19 mouse cellular contexts compared by ENCODE assay signal in the genomic region with DNA sequence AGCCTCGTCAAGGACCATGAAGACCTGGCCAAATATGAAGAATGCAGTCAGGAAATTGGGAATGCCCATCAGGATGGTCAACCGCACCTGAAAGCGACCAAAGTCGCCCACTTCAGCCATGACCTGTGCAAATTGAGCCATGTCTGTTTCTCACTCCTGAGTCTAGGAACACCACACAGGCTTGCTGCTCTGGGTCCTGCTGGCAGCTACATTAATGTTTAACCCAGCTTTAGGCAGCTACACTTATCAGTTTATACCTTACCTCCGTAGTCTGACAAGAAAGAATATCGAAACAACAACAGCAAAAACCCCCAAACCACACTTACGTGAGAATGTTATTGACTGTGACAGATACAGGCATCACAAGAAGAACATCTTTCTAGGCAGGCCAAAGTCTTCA. TPM values are rescaled to one million over a fixed set of nuclear protein-coding genes. Genes with fewer than 3 reads are reported as not detected.
"Had no signal": no experiment of that assay in that cellular context is flagged by ENCODE, and none has a peak within 500 bp of the region (broad histone marks: within the 10 kb centered on the region; RNA-seq: fewer than 3 reads in every experiment).

No protein-coding gene starts in this region.

- H3K4me3 ChIP-seq: limb, embryonic 13.5 days; midbrain, embryonic 10.5 days; myocyte; neural tube, embryonic 15.5 days had no signal

- H3K9me3 ChIP-seq: limb, embryonic 13.5 days; midbrain, embryonic 10.5 days; neural tube, embryonic 15.5 days had no signal

- H3K4me2 ChIP-seq: limb, embryonic 13.5 days; neural tube, embryonic 15.5 days had no signal

- H3K27me3 ChIP-seq: limb, embryonic 13.5 days; neural tube, embryonic 15.5 days had no signal

- H3K9ac ChIP-seq: limb, embryonic 13.5 days; neural tube, embryonic 15.5 days had no signal

- H3K4me1 ChIP-seq: limb, embryonic 13.5 days; midbrain, embryonic 10.5 days; neural tube, embryonic 15.5 days had no signal

- DNase-seq: kidney, adult 8-10 months; kidney, postnatal 36 days; left cerebral cortex, postnatal 4 days; lung, adult 18-20 months; lung, postnatal 36 days; midbrain, embryonic 14.5 days; right cerebral cortex, adult 18-20 months; right cerebral cortex, postnatal 25 days; thymus, adult 18-20 months; thymus, postnatal 25 days had no signal

- H3K27ac ChIP-seq: kidney, postnatal 0 days; limb, embryonic 13.5 days; midbrain, embryonic 10.5 days; neural tube, embryonic 15.5 days; stomach, postnatal 0 days had no signal

- H3K36me3 ChIP-seq: limb, embryonic 13.5 days had no signal

RNA-seq across cellular contexts. Expression of gene Slc22a13, which starts 22.7 kb away (rescaled TPM):
- polyA plus RNA-seq: intestine, embryonic 14.5 days; limb, embryonic 13.5 days; lung, embryonic 16.5 days; midbrain, embryonic 10.5 days; myocyte; neural tube, embryonic 11.5 days; stomach, postnatal 0 days had no signal
